Mouse (Mus musculus): ENCODE measurements at regions not wholly inside any gene's neighbourhood (a gene's known extent, or its start where the extent isn't known, plus 50 kb on each side); places are given as distances from the start of the nearest gene placed in this dataset.

Small RNAs in the stretch of these regions (microRNA-seq; reads per million reads assigned to microRNA genes)
- gene Mir5118 (ENCODE audit: borderline number of aligned reads in 2 of 2) = 0 reads per million in 2 experiments

Data from heart, postnatal 36 days (tissue).